Mouse (Mus musculus) cortical plate, adult 2 months (tissue): ENCODE results near the gene N4bp2.

Experiments
- CTCF ChIP-seq: fragments of 200-500 bp; IDR thresholded peaks from 2 replicates; pipeline ENCODE4 v1.5.1; 2011; ENCODE audit warnings: mild to moderate bottlenecking, control low read depth, low read length; ENCODE audit not compliant: insufficient read depth; ENCODE audit errors: extremely low read depth
- POLR2A ChIP-seq: fragments of 200-500 bp; IDR thresholded peaks from 2 replicates; pipeline ENCODE4 v1.6.1; 2011; ENCODE audit warnings: mild to moderate bottlenecking, low read length, control low read depth; ENCODE audit not compliant: insufficient read depth; ENCODE audit errors: extremely low read depth

DNA sequence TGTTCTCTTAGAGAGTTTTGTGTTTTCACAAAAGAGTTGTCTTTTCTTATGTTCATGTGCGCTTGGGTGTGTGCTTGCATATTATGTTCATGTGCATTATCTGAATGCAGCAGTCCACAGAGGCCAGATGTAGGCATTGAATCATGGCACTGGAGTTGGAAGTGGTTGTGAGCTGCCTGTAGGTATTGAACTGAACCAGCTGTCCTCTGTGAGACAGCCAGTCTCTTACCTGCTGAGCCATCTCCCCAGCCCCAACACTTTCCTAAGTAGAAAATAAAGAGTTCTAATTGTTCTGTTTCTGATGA, 32.6 kb downstream of the N4bp2 start:
- no peak for TF ChIP-seq CTCF
- no peak for TF ChIP-seq POLR2A
